Mouse (Mus musculus): Measurements from ENCODE around the gene Arid3a. TPM values are rescaled to one million over a fixed set of nuclear protein-coding genes. Genes with fewer than 3 reads are reported as not detected.

Gene Arid3a
- polyA plus RNA-seq (2014; fragmentation: Nextera tagmentation; extraction: Ambion mirVana) = 7.0 and 8.5 TPM in 2 replicates

GRCm38 (mm10) chr10:79926491-79927323 lies at the start of gene Arid3a:
Arid3a (plus strand) TSS chr10:79927043.
- WGBS = under 1% methylated on average over 63 of the region's 63 CpGs
- peak within 1 kb of the TSS; percentile 65 for H3K4me3 ChIP-seq (ENCODE audit: low read depth, low read length)
- no peaks in the 10 kb centered on the region for H3K9me3 ChIP-seq (ENCODE audit: control insufficient read depth, low read length)
- peak within 1 kb of the TSS; percentile 86 for H3K27ac ChIP-seq (ENCODE audit: low read depth, low read length)
- peaks cover 2% of the 10 kb centered on the region; the same call in 1 of the 2 replicates for H3K36me3 ChIP-seq (ENCODE audit: control insufficient read depth, insufficient read depth, low read length)
- peak within 1 kb of the TSS; percentile 74 for H3K9ac ChIP-seq (ENCODE audit: low read length)
- peak; percentile 69 for ATAC-seq (ENCODE audit: insufficient read depth, low FRiP score, low TSS enrichment)
- H3K4me1 ChIP-seq (ENCODE audit: control insufficient read depth, insufficient read depth, low read length) = peaks cover 23% of the 10 kb centered on the region
- peak; percentile 95 for DNase-seq (ENCODE audit: low spot score)
- peak within 1 kb of the TSS; percentile 56 for H3K4me2 ChIP-seq (ENCODE audit: low read depth)
- H3K27me3 ChIP-seq (ENCODE audit: control insufficient read depth, insufficient read depth, low read length) = peaks cover 19% of the 10 kb centered on the region

GRCm38 (mm10) chr10:79877174-79877573 lies 49.7 kb upstream of the Arid3a start:
- Histone ChIP-seq H3K4me1 (ENCODE audit: control insufficient read depth, insufficient read depth, low read length) (peaks cover 12% of the 10 kb centered on the region), H3K4me2 (ENCODE audit: low read depth) (no peak overlapping the region), H3K36me3 (ENCODE audit: control insufficient read depth, insufficient read depth, low read length) (no peaks in the 10 kb centered on the region), H3K27ac (ENCODE audit: low read depth, low read length) (no peak overlapping the region), H3K4me3 (ENCODE audit: low read depth, low read length) (no peak overlapping the region), H3K9me3 (ENCODE audit: control insufficient read depth, low read length) (no peaks in the 10 kb centered on the region), H3K27me3 (ENCODE audit: control insufficient read depth, insufficient read depth, low read length) (peaks cover 2% of the 10 kb centered on the region; the same call in 1 of the 2 replicates), H3K9ac (ENCODE audit: low read length) (no peak overlapping the region)
- WGBS = 53% methylated on average over 1 of the region's 1 CpGs
- ATAC-seq (ENCODE audit: insufficient read depth, low FRiP score, low TSS enrichment) (no peak), DNase-seq (ENCODE audit: low spot score) (no peak)

- WGBS = 56% methylated on average over 12 of the region's 12 CpGs
- no peak for ATAC-seq (ENCODE audit: insufficient read depth, low FRiP score, low TSS enrichment)
- H3K4me2 ChIP-seq (ENCODE audit: low read depth) = no peak overlapping the region
Measured at GRCm38 (mm10) chr10:79877757-79878156, 49.1 kb upstream of the Arid3a start.

GRCm38 (mm10) chr10:79879527-79879926 lies 47.3 kb upstream of the Arid3a start:
- H3K27me3 ChIP-seq (ENCODE audit: control insufficient read depth, insufficient read depth, low read length) = peaks cover 9% of the 10 kb centered on the region; the same call in 1 of the 2 replicates
- H3K9ac ChIP-seq (ENCODE audit: low read length) = no peak overlapping the region
- no peak for ATAC-seq (ENCODE audit: insufficient read depth, low FRiP score, low TSS enrichment)
- WGBS = 43% methylated on average over 3 of the region's 3 CpGs
- no peak overlapping the region for H3K4me2 ChIP-seq (ENCODE audit: low read depth)
- no peak overlapping the region for H3K27ac ChIP-seq (ENCODE audit: low read depth, low read length)
- no peak for DNase-seq (ENCODE audit: low spot score)
- H3K4me1 ChIP-seq (ENCODE audit: control insufficient read depth, insufficient read depth, low read length) = peaks cover 6% of the 10 kb centered on the region
- H3K9me3 ChIP-seq (ENCODE audit: control insufficient read depth, low read length) = no peaks in the 10 kb centered on the region
- no peaks in the 10 kb centered on the region for H3K36me3 ChIP-seq (ENCODE audit: control insufficient read depth, insufficient read depth, low read length)
- H3K4me3 ChIP-seq (ENCODE audit: low read depth, low read length) = no peak overlapping the region

More at GRCm38 (mm10) chr10:79877757-79878156, 49.1 kb upstream of the Arid3a start:
- DNase-seq (ENCODE audit: low spot score) = no peak
- Histone ChIP-seq H3K9me3 (ENCODE audit: control insufficient read depth, low read length) (no peaks in the 10 kb centered on the region), H3K27ac (ENCODE audit: low read depth, low read length) (no peak overlapping the region), H3K4me3 (ENCODE audit: low read depth, low read length) (no peak overlapping the region), H3K9ac (ENCODE audit: low read length) (no peak overlapping the region), H3K36me3 (ENCODE audit: control insufficient read depth, insufficient read depth, low read length) (no peaks in the 10 kb centered on the region), H3K4me1 (ENCODE audit: control insufficient read depth, insufficient read depth, low read length) (peaks cover 12% of the 10 kb centered on the region), H3K27me3 (ENCODE audit: control insufficient read depth, insufficient read depth, low read length) (peaks cover 8% of the 10 kb centered on the region; the same call in 1 of the 2 replicates)

GRCm38 (mm10) chr10:79880721-79881120 lies 46.1 kb upstream of the Arid3a start:
- no peak for ATAC-seq (ENCODE audit: insufficient read depth, low FRiP score, low TSS enrichment)
- Histone ChIP-seq H3K4me3 (ENCODE audit: low read depth, low read length) (no peak overlapping the region), H3K36me3 (ENCODE audit: control insufficient read depth, insufficient read depth, low read length) (no peaks in the 10 kb centered on the region), H3K27ac (ENCODE audit: low read depth, low read length) (no peak overlapping the region), H3K9ac (ENCODE audit: low read length) (no peak overlapping the region), H3K4me2 (ENCODE audit: low read depth) (no peak overlapping the region), H3K4me1 (ENCODE audit: control insufficient read depth, insufficient read depth, low read length) (peaks cover 3% of the 10 kb centered on the region; the same call in 1 of the 2 replicates), H3K27me3 (ENCODE audit: control insufficient read depth, insufficient read depth, low read length) (peaks cover 9% of the 10 kb centered on the region; the same call in 1 of the 2 replicates), H3K9me3 (ENCODE audit: control insufficient read depth, low read length) (no peaks in the 10 kb centered on the region)
- WGBS = 17% methylated on average over 9 of the region's 9 CpGs
- no peak for DNase-seq (ENCODE audit: low spot score)

GRCm38 (mm10) chr10:79881981-79882380 lies 44.9 kb upstream of the Arid3a start:
- Histone ChIP-seq H3K36me3 (ENCODE audit: control insufficient read depth, insufficient read depth, low read length) (no peaks in the 10 kb centered on the region), H3K27me3 (ENCODE audit: control insufficient read depth, insufficient read depth, low read length) (peaks cover 9% of the 10 kb centered on the region; the same call in 1 of the 2 replicates), H3K9me3 (ENCODE audit: control insufficient read depth, low read length) (no peaks in the 10 kb centered on the region), H3K4me2 (ENCODE audit: low read depth) (peak overlapping the region; percentile 22), H3K4me3 (ENCODE audit: low read depth, low read length) (peak overlapping the region; percentile 13; the same call in 1 of the 2 replicates), H3K27ac (ENCODE audit: low read depth, low read length) (no peak overlapping the region), H3K4me1 (ENCODE audit: control insufficient read depth, insufficient read depth, low read length) (peaks cover 3% of the 10 kb centered on the region; the same call in 1 of the 2 replicates), H3K9ac (ENCODE audit: low read length) (peak overlapping the region; percentile 32)
- WGBS = 6% methylated on average over 22 of the region's 22 CpGs
- DNase-seq (ENCODE audit: low spot score) (no peak), ATAC-seq (ENCODE audit: insufficient read depth, low FRiP score, low TSS enrichment) (no peak)

DNA sequence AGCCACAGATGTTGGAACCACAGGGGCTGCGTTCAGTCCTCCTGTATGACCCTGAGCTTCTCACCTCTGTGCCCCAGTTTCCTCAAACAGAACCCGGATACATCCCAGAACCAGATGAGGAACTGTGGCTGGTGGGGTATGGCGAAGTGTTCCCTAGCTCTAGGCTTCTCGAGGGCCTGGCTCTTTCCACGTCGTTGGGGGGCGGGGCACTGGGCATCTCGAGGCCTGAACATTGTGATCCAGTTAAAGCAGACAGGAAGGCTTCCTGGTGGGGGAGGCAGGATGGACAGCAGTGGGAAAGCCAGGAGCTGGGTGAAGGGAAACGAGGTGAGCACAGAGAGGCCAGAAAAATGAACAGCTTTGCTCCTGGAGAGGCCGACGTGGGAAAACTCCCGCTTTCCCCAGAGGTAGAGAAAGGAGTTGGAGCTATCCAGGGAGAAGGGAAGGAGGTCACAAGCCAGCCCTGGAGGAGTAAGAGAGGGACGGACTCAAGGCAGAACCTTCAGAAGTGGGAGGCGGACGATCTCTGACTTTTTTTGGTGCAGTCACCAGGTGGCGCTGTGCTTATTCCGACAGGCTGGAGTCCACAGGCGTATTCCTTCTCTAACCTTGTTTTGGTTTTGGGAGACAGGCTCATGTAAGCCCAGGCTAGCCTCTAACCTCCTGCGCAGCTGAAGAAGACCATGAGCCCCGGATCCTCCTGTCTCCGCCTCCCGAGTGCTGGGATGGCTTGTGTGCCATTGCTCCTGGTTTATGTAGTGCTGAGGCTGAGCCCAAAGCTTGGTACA lies 43.4 kb upstream of the Arid3a start:
- Histone ChIP-seq H3K27me3 (ENCODE audit: control insufficient read depth, insufficient read depth, low read length) (peaks cover 9% of the 10 kb centered on the region; the same call in 1 of the 2 replicates), H3K9me3 (ENCODE audit: control insufficient read depth, low read length) (no peaks in the 10 kb centered on the region), H3K4me3 (ENCODE audit: low read depth, low read length) (no peak overlapping the region), H3K9ac (ENCODE audit: low read length) (no peak overlapping the region), H3K27ac (ENCODE audit: low read depth, low read length) (no peak overlapping the region), H3K36me3 (ENCODE audit: control insufficient read depth, insufficient read depth, low read length) (no peaks in the 10 kb centered on the region), H3K4me1 (ENCODE audit: control insufficient read depth, insufficient read depth, low read length) (peaks cover 3% of the 10 kb centered on the region; the same call in 1 of the 2 replicates), H3K4me2 (ENCODE audit: low read depth) (no peak overlapping the region; the same call in 1 of the 2 replicates)
- peak; percentile 79 for DNase-seq (ENCODE audit: low spot score)
- 14% methylated on average over 22 of the region's 22 CpGs for WGBS
- no peak for ATAC-seq (ENCODE audit: insufficient read depth, low FRiP score, low TSS enrichment)

GRCm38 (mm10) chr10:79884446-79884845 lies 42.4 kb upstream of the Arid3a start:
- Histone ChIP-seq H3K9ac (ENCODE audit: low read length) (no peak overlapping the region), H3K27me3 (ENCODE audit: control insufficient read depth, insufficient read depth, low read length) (peaks cover 9% of the 10 kb centered on the region; the same call in 1 of the 2 replicates), H3K4me2 (ENCODE audit: low read depth) (no peak overlapping the region), H3K9me3 (ENCODE audit: control insufficient read depth, low read length) (no peaks in the 10 kb centered on the region), H3K4me3 (ENCODE audit: low read depth, low read length) (no peak overlapping the region), H3K4me1 (ENCODE audit: control insufficient read depth, insufficient read depth, low read length) (peaks cover 3% of the 10 kb centered on the region; the same call in 1 of the 2 replicates), H3K27ac (ENCODE audit: low read depth, low read length) (no peak overlapping the region), H3K36me3 (ENCODE audit: control insufficient read depth, insufficient read depth, low read length) (no peaks in the 10 kb centered on the region)
- no peak for DNase-seq (ENCODE audit: low spot score)
- WGBS = 69% methylated on average over 4 of the region's 4 CpGs
- ATAC-seq (ENCODE audit: insufficient read depth, low FRiP score, low TSS enrichment) = no peak

Data from neural tube, embryonic 11.5 days (tissue).